Mouse (Mus musculus) kidney, postnatal 0 days (tissue): ENCODE data around the gene Pdzrn3. TPM values are rescaled to one million over a fixed set of nuclear protein-coding genes. Genes with fewer than 3 reads are reported as not detected.

Experiments
- ATAC-seq: fragments of 200-750 bp; cut with Nextera tagmentation; replicated peaks from 2 replicates; pipeline ENCODE4 v1.8.0; 2017; ENCODE audit warnings: low read depth, moderate number of reproducible peaks, moderate TSS enrichment, moderate library complexity; ENCODE audit not compliant: low FRiP score
- DNase-seq: peaks from one replicate; pipeline ENCODE4 v3.0.0-alpha.2; 2016; ENCODE audit warnings: low spot score
- H3K27ac ChIP-seq: fragments of 300-500 bp; sonication (generic); 2 replicates; pipeline ENCODE4 v1.5.1; 2014; ENCODE audit warnings: mild to moderate bottlenecking
- H3K27me3 ChIP-seq: fragments of 300-500 bp; sonication (generic); 2 replicates; pipeline ENCODE4 v1.6.1; 2014; ENCODE audit warnings: low read length, mixed read lengths; ENCODE audit not compliant: insufficient read depth
- H3K36me3 ChIP-seq: fragments of 300-500 bp; sonication (generic); 2 replicates; pipeline ENCODE4 v1.6.1; 2014; ENCODE audit warnings: low read length, mixed read lengths; ENCODE audit not compliant: insufficient read depth
- H3K4me1 ChIP-seq: fragments of 300-500 bp; sonication (generic); replicated peaks from 2 replicates; pipeline ENCODE4 v1.6.1; 2014; ENCODE audit warnings: antibody characterized with exemption, low read length, mixed read lengths; ENCODE audit not compliant: insufficient read depth
- H3K4me2 ChIP-seq: fragments of 300-500 bp; sonication (generic); 2 replicates; pipeline ENCODE4 v1.6.1; 2014; ENCODE audit warnings: mild to moderate bottlenecking, low read length, moderate library complexity, mixed read lengths
- H3K4me3 ChIP-seq: fragments of 300-500 bp; sonication (generic); replicated peaks from 2 replicates; pipeline ENCODE4 v1.5.1; 2014; ENCODE audit warnings: low read depth, low read length
- H3K9ac ChIP-seq: fragments of 300-500 bp; sonication (generic); 2 replicates; pipeline ENCODE4 v1.6.1; 2014; ENCODE audit warnings: low read depth, low read length
- H3K9me3 ChIP-seq: fragments of 300-500 bp; sonication (generic); replicated peaks from 2 replicates; pipeline ENCODE4 v1.6.1; 2016; ENCODE audit warnings: low read length, inconsistent platforms, mixed read lengths
- CTCF ChIP-seq: IDR thresholded peaks from 2 replicates; pipeline ENCODE4 v1.5.1; 2016; ENCODE audit warnings: antibody characterized with exemption, low read depth, mild to moderate bottlenecking, moderate library complexity
- WGBS: fragments of 180-500 bp; shearing (Covaris S2); extraction: QIAGEN DNeasy Blood & Tissue Kit; methylation state at CpG from one replicate; pipeline ENCODE4 v1.1.7; 2014; 5-methylcytosine and 5-hydroxymethylcytosine counted together
- polyA plus RNA-seq: library from polyadenylated mRNA; unstranded; fragments of >200 nt; fragmentation: Nextera tagmentation; extraction: Ambion mirVana; gene quantifications from 2 replicates; pipeline ENCODE4 v1.2.1, GENCODE M21; 2015

The Pdzrn3 gene
- polyA plus RNA-seq, 1 experiment from 2014 or later: 7.0 TPM

DNA sequence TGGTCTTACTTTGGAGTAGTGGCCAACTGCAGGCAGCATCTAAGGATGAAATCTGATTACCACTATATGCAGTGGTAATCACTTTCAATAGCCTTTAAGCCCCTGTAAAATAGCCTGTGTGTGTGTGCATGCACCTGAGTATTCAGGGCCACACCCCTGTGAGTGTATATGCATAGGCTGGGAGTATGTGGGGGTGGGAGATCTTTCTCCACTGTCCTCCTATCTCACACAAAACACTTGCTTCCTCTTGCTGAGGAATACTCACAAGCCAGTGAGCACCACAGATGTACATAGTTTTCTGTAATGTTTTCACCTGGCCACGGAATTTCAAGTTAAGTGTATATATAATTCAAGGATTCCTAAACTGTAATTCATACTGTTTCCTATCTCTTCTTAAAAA is 74.2 kb downstream of the Pdzrn3 start:
- no peak overlapping the region for H3K4me3 ChIP-seq
- no peak overlapping the region for H3K9ac ChIP-seq
- TF ChIP-seq CTCF: no peak
- no peak overlapping the region for H3K27ac ChIP-seq
- H3K36me3 ChIP-seq: no peaks in the 10 kb centered on the region
- ATAC-seq: no peak
- H3K4me2 ChIP-seq: no peak overlapping the region
- H3K9me3 ChIP-seq: no peaks in the 10 kb centered on the region
- H3K27me3 ChIP-seq: no peaks in the 10 kb centered on the region
- H3K4me1 ChIP-seq: no peaks in the 10 kb centered on the region
- WGBS: 90% methylated on average over 1 of the region's 1 CpGs
- DNase-seq: no peak

DNA sequence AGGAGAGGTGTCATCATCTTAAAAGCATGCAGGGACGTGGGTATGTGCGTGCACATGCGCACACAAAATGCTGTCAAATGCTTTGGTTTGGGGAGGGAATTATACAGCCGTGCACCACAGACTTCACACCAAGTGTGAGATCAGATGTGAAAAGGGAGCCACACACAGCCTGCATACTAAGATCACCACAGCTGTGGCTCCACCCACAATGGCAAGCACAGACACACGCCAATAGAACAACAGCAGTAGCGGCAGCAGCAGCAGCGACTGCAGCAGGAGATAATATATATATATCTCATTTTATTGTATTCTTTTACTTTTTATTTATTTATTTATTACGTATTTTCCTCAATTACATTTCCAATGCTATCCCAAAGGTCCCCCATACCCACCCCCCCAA is 76.5 kb downstream of the Pdzrn3 start:
- Histone ChIP-seq H3K9me3 (no peaks in the 10 kb centered on the region), H3K4me1 (no peaks in the 10 kb centered on the region), H3K27ac (no peak overlapping the region), H3K27me3 (no peaks in the 10 kb centered on the region), H3K36me3 (no peaks in the 10 kb centered on the region), H3K4me3 (no peak overlapping the region), H3K4me2 (no peak overlapping the region), H3K9ac (no peak overlapping the region)
- ATAC-seq (no peak), DNase-seq (no peak)
- WGBS: 93% methylated on average over 8 of the region's 8 CpGs
- no peak for TF ChIP-seq CTCF

DNA sequence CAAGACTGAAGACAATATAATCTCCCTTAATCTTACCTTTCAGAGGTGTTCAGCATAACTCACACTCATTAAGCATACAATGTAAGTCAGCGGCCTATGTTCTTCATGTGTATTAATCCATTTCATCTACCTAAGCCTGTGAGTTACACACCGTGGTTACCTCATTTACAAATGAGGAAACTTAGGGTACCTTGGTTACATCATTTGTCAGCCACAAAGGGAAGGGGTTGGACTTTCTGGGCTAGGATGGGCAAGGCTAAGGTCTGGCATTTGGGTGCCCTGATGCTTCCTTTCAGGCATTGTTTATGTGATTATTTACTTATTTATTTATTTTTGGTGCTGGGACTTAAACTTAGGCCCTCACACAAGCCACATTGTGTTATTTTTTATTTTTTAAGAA is 78.3 kb downstream of the Pdzrn3 start:
- 98% methylated on average over 2 of the region's 2 CpGs for WGBS
- DNase-seq (no peak), ATAC-seq (no peak)
- H3K4me3 ChIP-seq: no peak overlapping the region
- H3K9ac ChIP-seq: no peak overlapping the region
- H3K4me2 ChIP-seq: no peak overlapping the region
- no peak overlapping the region for H3K27ac ChIP-seq
- no peaks in the 10 kb centered on the region for H3K9me3 ChIP-seq
- H3K4me1 ChIP-seq: no peaks in the 10 kb centered on the region
- H3K36me3 ChIP-seq: no peaks in the 10 kb centered on the region
- TF ChIP-seq CTCF: no peak
- H3K27me3 ChIP-seq: no peaks in the 10 kb centered on the region

DNA sequence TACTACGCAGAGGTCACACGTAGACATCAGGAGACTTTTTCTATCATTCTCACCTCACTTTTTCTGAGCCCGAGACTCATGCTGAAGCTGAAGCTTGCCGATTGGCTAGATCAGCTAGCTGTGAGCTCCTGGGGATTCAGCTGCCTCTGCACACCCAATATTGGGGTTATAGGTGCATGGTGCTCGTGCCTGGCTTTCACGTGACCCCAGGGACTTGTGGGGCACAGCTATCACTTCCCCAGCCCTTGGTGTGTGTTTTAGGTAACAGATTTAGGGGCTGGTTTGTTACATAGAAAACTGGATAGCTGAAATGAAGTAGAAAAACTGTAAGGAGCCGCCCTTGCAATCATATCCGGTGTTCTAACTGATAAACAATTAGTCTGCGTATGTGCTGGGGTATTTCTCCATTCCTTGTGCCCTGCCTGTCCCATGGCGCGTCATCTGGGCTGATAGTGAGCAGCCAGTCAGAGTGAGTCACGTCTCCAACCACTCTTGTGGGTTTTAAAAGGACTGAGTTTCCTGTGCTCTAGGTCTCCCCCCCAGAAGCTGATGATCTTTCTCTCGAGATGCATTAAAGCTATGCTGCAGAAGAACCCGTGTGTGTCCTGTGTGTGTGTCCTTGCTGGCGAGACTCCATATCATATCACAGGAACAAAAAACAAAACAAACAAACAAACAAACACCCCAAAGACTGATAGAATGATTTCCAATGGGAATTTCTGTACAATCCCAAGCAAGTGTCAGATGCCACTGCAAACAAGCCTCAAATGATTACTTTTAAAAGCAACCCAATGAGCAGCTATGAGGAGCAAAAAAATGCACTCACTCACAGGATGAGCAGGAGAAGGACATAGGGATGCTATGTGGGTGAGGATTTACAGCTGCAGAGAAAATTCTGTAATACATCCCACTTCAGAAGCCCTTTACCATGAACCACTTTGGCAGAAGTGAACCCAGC is 79.9 kb downstream of the Pdzrn3 start:
- no peak overlapping the region for H3K4me2 ChIP-seq
- WGBS: 91% methylated on average over 15 of the region's 15 CpGs
- H3K36me3 ChIP-seq: no peaks in the 10 kb centered on the region
- H3K27ac ChIP-seq: no peak overlapping the region
- ATAC-seq (no peak), DNase-seq (no peak)
- TF ChIP-seq CTCF: no peak
- H3K4me1 ChIP-seq: no peaks in the 10 kb centered on the region
- no peak overlapping the region for H3K4me3 ChIP-seq
- H3K27me3 ChIP-seq: no peaks in the 10 kb centered on the region
- H3K9ac ChIP-seq: no peak overlapping the region
- H3K9me3 ChIP-seq: no peaks in the 10 kb centered on the region

DNA sequence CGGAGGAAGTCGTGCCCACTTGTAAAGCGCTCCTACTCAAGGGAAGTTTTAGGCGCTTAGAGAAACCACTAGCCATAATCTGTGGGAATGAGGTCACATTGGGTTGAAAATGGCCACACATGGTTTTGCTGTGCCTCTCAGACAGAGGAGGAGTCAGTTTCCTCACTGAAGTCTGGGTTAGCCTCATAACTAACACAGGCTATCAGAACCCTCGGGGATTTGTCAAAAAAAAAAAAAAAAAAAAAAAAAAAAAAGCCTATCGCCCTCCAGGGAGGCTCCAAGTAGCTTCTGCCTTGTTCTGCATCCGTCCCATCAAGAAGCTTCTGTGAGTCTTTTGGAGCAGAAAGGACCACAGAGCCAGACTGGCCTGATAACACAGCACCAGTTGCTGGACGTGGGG is 80.7 kb downstream of the Pdzrn3 start:
- Histone ChIP-seq H3K27ac (no peak overlapping the region), H3K4me3 (no peak overlapping the region), H3K4me1 (no peaks in the 10 kb centered on the region), H3K9ac (no peak overlapping the region), H3K4me2 (no peak overlapping the region), H3K27me3 (no peaks in the 10 kb centered on the region), H3K36me3 (no peaks in the 10 kb centered on the region), H3K9me3 (no peaks in the 10 kb centered on the region)
- DNase-seq: no peak
- WGBS: 83% methylated on average over 8 of the region's 8 CpGs
- no peak for ATAC-seq
- no peak for TF ChIP-seq CTCF

DNA sequence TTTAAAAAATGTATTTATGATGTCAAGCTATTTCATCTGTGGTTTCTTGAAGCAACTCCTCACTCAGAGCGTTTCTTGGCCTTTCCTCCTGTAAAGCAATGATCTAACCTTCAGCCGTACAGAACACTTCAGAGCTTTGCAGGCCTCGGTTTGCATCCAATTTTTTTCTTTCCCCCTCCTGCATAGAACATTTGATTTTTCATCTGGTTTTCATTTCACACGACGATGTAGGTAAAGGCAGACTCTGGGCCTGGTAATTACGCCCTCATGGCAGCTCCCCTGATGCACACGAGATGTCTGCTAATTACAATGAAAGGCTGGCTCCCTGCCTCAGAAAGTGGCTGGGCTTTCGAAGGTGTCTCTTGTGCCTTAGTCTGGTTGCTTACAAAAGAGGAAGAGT is 81.4 kb downstream of the Pdzrn3 start:
- no peak overlapping the region for H3K4me3 ChIP-seq
- no peaks in the 10 kb centered on the region for H3K9me3 ChIP-seq
- TF ChIP-seq CTCF: no peak
- no peak overlapping the region for H3K27ac ChIP-seq
- WGBS: 75% methylated on average over 8 of the region's 8 CpGs
- DNase-seq: no peak
- no peaks in the 10 kb centered on the region for H3K36me3 ChIP-seq
- no peak overlapping the region for H3K9ac ChIP-seq
- no peaks in the 10 kb centered on the region for H3K4me1 ChIP-seq
- ATAC-seq: no peak
- H3K4me2 ChIP-seq: no peak overlapping the region
- no peaks in the 10 kb centered on the region for H3K27me3 ChIP-seq
